Mouse (Mus musculus): ENCODE measurements around the gene Utp11. TPM values are rescaled to one million over a fixed set of nuclear protein-coding genes. Genes with fewer than 3 reads are reported as not detected.
"Not testable (repeated sequence)": the region's sequence is repeated elsewhere in the genome, so short reads cannot be mapped to it uniquely, and the experiment has no call there.

Gene Utp11
- polyA plus RNA-seq, 1 experiment from 2014 or later = 56.7 TPM

DNA sequence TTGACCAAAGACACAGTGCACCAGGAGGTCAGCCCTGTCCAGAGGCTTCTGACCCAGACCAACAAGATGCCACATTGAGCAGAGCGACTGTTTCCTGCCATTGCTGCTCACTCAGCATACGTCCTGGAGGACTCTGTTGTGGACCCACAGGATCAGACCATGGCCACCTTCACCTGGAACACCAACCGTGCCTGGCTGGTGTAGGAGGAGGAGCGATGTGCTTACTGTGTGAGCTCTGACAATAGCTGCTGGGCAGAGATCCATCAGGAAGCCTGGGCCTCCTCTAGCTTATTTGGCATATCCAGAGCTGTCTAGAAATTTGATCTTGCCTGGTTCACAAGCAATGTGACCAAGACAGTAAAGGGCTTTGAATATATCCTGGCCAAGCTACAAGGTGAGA, 25.7 kb upstream of the Utp11 start:
- H3K4me1 ChIP-seq (ENCODE audit: control insufficient read depth, insufficient read depth, low read length) = peaks cover 5% of the 10 kb centered on the region; the same call in 1 of the 2 replicates
- no peak overlapping the region for H3K9ac ChIP-seq (ENCODE audit: low read length)
- WGBS = 91% methylated on average over 4 of the region's 4 CpGs
- peaks cover 20% of the 10 kb centered on the region for H3K36me3 ChIP-seq (ENCODE audit: control insufficient read depth, insufficient read depth, low read length)
- no peaks in the 10 kb centered on the region for H3K27me3 ChIP-seq (ENCODE audit: control insufficient read depth, insufficient read depth, low read length)
- H3K9me3 ChIP-seq (ENCODE audit: control insufficient read depth, low read length) = no peaks in the 10 kb centered on the region
- ATAC-seq (ENCODE audit: insufficient read depth, low FRiP score, low TSS enrichment) = no peak
- H3K4me3 ChIP-seq (ENCODE audit: low read depth, low read length) = no peak overlapping the region
- H3K27ac ChIP-seq (ENCODE audit: low read depth, low read length) = no peak overlapping the region
- H3K4me2 ChIP-seq (ENCODE audit: low read depth) = no peak overlapping the region
- no peak for DNase-seq (ENCODE audit: low spot score)

DNA sequence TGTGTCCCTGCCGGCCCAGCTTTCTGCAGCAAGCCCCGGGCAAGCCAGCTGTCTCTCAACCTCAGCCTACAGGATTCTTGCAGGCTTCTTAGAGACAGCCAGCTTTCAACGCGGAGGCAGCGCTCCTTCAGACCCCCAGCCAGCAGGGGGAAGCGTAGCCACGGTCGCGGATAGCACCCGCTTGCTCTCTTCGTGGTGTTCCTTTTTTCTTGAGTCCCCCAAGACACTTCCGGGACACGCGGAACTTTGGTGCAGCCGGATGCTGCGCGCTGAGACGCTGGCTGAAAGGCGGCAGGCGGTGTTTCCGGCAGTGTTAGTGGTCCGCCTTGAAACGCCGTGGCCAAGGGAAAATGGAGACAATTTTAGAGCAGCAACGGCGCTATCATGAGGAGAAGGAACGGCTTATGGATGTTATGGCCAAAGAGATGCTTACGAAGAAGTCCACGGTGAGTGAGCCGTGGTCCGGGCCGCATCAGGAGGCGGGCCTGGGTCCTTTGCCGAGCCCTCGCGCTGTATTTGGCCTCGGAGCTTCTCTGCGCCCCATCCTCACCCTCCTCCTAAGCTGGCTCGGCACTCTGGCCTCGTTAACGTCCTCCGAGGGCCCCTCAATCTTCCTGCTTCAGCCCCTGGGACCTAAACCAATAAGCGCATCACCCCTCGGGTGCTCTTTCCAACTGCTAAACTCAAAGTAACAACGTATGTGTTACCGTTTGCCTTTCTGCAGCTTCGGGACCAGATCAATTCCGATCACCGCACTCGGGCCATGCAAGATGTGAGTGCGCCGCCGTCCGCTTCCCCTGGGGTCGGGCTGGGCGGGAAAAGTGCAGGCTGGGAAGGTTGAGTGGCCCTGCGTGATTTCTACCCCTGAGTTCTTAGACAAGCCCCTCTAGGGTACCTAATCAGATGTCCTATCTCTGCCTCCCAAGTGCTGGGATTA, 21.4 kb upstream of the Utp11 start, which contains the start of gene Sf3a3:
Gene Sf3a3 (plus strand): TSS at position 232 of the 937 bp plus-strand sequence.
- H3K4me1 ChIP-seq (ENCODE audit: control insufficient read depth, insufficient read depth, low read length) = peaks cover 10% of the 10 kb centered on the region; the same call in 1 of the 2 replicates
- ATAC-seq (ENCODE audit: insufficient read depth, low FRiP score, low TSS enrichment) (peak; percentile 86), DNase-seq (ENCODE audit: low spot score) (peak; percentile 96)
- peak within 1 kb of the TSS; percentile 97 for H3K4me3 ChIP-seq (ENCODE audit: low read depth, low read length)
- H3K4me2 ChIP-seq (ENCODE audit: low read depth) = peak within 1 kb of the TSS; percentile 76
- WGBS = under 1% methylated on average over 57 of the region's 57 CpGs
- no peaks in the 10 kb centered on the region for H3K27me3 ChIP-seq (ENCODE audit: control insufficient read depth, insufficient read depth, low read length)
- H3K36me3 ChIP-seq (ENCODE audit: control insufficient read depth, insufficient read depth, low read length) = peaks cover 7% of the 10 kb centered on the region
- H3K9me3 ChIP-seq (ENCODE audit: control insufficient read depth, low read length) = no peaks in the 10 kb centered on the region
- H3K9ac ChIP-seq (ENCODE audit: low read length) = peak within 1 kb of the TSS; percentile 89
- 0 out of 2 replicates have a peak within 1 kb of the TSS, but pooled peaks have one; percentile 29 for H3K27ac ChIP-seq (ENCODE audit: low read depth, low read length)

DNA sequence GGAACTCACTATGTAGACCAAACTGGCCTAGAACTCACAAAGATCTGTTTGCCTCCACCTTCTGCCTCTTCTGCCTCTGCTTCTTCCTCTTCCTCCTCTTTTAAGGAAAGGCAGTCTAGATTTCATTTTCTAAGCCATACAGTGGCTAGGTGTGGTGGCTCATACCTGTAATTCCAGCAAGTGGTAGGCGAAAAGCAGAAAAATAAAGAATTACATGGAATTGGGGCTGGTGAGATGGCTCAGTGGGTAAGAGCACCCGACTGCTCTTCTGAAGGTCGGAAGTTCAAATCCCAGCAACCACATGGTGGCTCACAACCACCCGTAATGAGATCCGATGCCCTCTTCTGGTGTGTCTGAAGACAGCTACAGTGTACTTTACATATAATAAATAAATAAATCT, 20.4 kb upstream of the Utp11 start:
- not testable (repeated sequence) for H3K9me3 ChIP-seq (ENCODE audit: control insufficient read depth, low read length); H3K27ac ChIP-seq (ENCODE audit: low read depth, low read length); ATAC-seq (ENCODE audit: insufficient read depth, low FRiP score, low TSS enrichment); H3K27me3 ChIP-seq (ENCODE audit: control insufficient read depth, insufficient read depth, low read length); H3K36me3 ChIP-seq (ENCODE audit: control insufficient read depth, insufficient read depth, low read length); H3K4me3 ChIP-seq (ENCODE audit: low read depth, low read length); H3K4me2 ChIP-seq (ENCODE audit: low read depth); DNase-seq (ENCODE audit: low spot score); H3K9ac ChIP-seq (ENCODE audit: low read length)
- WGBS = 81% methylated on average over 4 of the region's 5 CpGs
- peaks cover 17% of the 10 kb centered on the region; the same call in 1 of the 2 replicates for H3K4me1 ChIP-seq (ENCODE audit: control insufficient read depth, insufficient read depth, low read length)

DNA sequence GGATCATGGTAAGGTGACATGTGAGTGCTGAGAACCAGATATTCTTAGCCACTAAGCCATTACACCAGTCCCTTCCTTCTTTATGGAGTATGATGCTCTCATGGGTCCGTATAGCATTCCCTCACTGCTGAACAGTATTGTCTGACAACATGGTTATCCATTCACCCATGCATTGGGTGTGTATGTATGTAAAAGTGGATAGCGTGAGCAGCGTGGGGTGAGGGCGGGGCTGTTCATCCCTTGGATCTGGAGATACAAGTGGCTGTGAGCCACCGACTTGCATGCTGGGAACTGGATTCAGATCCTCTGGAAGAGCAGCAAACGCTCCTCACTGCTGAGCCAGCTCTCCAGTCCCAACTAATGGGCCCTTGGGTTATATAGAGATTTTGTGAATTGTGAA, 19.2 kb upstream of the Utp11 start:
- Histone ChIP-seq H3K27ac (ENCODE audit: low read depth, low read length) (no peak overlapping the region), H3K27me3 (ENCODE audit: control insufficient read depth, insufficient read depth, low read length) (peaks cover 7% of the 10 kb centered on the region; the same call in 1 of the 2 replicates), H3K4me3 (ENCODE audit: low read depth, low read length) (no peak overlapping the region), H3K4me2 (ENCODE audit: low read depth) (no peak overlapping the region), H3K9me3 (ENCODE audit: control insufficient read depth, low read length) (no peaks in the 10 kb centered on the region), H3K9ac (ENCODE audit: low read length) (no peak overlapping the region), H3K36me3 (ENCODE audit: control insufficient read depth, insufficient read depth, low read length) (no peaks in the 10 kb centered on the region), H3K4me1 (ENCODE audit: control insufficient read depth, insufficient read depth, low read length) (peaks cover 20% of the 10 kb centered on the region; the same call in 1 of the 2 replicates)
- no peak for DNase-seq (ENCODE audit: low spot score)
- no peak for ATAC-seq (ENCODE audit: insufficient read depth, low FRiP score, low TSS enrichment)
- 83% methylated on average over 6 of the region's 6 CpGs for WGBS

DNA sequence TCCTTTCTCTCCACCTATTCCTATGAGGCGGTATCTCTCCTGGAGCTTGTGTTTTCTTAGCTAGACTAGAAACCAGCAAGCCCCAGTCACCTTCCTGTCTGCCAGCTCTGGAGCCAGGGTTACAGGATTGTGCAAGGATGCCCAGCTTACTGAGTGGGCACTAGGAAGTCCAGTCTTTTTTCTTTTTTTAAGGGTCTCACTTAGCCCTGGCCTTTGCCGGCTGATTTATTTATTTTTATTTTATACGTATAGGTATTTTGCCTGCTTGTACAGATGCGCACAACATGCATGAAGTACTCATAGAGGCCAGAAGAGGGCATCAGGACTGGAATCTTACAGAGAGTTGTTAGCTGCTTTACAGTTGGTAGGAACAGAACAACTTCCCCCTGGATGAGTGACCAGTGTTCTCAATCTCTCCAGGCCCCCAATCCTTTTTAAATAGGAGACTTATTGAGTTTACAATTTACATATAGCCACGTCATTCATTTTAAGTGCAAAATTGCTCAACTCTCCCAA, 17.4 kb upstream of the Utp11 start:
- Histone ChIP-seq H3K4me1 (ENCODE audit: control insufficient read depth, insufficient read depth, low read length) (peaks cover 20% of the 10 kb centered on the region; the same call in 1 of the 2 replicates), H3K9ac (ENCODE audit: low read length) (no peak overlapping the region), H3K27me3 (ENCODE audit: control insufficient read depth, insufficient read depth, low read length) (peaks cover 7% of the 10 kb centered on the region; the same call in 1 of the 2 replicates), H3K36me3 (ENCODE audit: control insufficient read depth, insufficient read depth, low read length) (no peaks in the 10 kb centered on the region), H3K4me2 (ENCODE audit: low read depth) (no peak overlapping the region), H3K9me3 (ENCODE audit: control insufficient read depth, low read length) (no peaks in the 10 kb centered on the region), H3K4me3 (ENCODE audit: low read depth, low read length) (no peak overlapping the region), H3K27ac (ENCODE audit: low read depth, low read length) (no peak overlapping the region)
- ATAC-seq (ENCODE audit: insufficient read depth, low FRiP score, low TSS enrichment) = no peak
- WGBS = 16% methylated on average over 5 of the region's 5 CpGs
- peak; percentile 43 for DNase-seq (ENCODE audit: low spot score)

DNA sequence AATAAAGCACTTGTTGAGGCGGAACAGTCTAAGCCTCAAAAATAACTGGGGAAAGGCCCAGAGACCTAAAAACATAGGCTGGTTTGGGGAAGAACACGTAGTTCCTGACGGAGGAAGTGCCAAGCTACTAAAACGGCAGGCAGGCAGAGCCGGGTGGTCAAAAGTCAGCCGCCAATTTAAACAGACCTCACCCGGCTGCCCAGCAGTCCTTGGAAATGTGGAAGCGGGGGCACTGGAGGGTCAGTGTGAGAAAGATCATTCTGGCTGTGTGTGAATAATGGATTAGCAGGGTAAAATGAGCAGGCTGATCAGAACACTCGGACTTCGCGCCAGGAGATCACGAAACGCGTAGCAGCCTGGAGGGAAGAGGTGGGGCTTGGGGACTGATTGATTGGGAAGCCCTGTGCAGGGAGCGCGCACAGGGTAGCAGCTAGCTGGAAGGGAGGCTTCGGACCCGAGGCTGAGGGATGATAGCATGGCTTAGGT, 16.6 kb upstream of the Utp11 start:
- H3K4me3 ChIP-seq (ENCODE audit: low read depth, low read length) = peak overlapping the region; percentile 16; the same call in 1 of the 2 replicates
- no peaks in the 10 kb centered on the region for H3K9me3 ChIP-seq (ENCODE audit: control insufficient read depth, low read length)
- ATAC-seq (ENCODE audit: insufficient read depth, low FRiP score, low TSS enrichment) (no peak), DNase-seq (ENCODE audit: low spot score) (peak; percentile 49)
- 4% methylated on average over 18 of the region's 18 CpGs for WGBS
- peaks cover 7% of the 10 kb centered on the region; the same call in 1 of the 2 replicates for H3K27me3 ChIP-seq (ENCODE audit: control insufficient read depth, insufficient read depth, low read length)
- peak overlapping the region; percentile 37 for H3K4me2 ChIP-seq (ENCODE audit: low read depth)
- no peaks in the 10 kb centered on the region for H3K36me3 ChIP-seq (ENCODE audit: control insufficient read depth, insufficient read depth, low read length)
- 0 out of 2 replicates have a peak overlapping the region, but pooled peaks have one; percentile 23 for H3K27ac ChIP-seq (ENCODE audit: low read depth, low read length)
- H3K9ac ChIP-seq (ENCODE audit: low read length) = no peak overlapping the region
- peaks cover 16% of the 10 kb centered on the region for H3K4me1 ChIP-seq (ENCODE audit: control insufficient read depth, insufficient read depth, low read length)

DNA sequence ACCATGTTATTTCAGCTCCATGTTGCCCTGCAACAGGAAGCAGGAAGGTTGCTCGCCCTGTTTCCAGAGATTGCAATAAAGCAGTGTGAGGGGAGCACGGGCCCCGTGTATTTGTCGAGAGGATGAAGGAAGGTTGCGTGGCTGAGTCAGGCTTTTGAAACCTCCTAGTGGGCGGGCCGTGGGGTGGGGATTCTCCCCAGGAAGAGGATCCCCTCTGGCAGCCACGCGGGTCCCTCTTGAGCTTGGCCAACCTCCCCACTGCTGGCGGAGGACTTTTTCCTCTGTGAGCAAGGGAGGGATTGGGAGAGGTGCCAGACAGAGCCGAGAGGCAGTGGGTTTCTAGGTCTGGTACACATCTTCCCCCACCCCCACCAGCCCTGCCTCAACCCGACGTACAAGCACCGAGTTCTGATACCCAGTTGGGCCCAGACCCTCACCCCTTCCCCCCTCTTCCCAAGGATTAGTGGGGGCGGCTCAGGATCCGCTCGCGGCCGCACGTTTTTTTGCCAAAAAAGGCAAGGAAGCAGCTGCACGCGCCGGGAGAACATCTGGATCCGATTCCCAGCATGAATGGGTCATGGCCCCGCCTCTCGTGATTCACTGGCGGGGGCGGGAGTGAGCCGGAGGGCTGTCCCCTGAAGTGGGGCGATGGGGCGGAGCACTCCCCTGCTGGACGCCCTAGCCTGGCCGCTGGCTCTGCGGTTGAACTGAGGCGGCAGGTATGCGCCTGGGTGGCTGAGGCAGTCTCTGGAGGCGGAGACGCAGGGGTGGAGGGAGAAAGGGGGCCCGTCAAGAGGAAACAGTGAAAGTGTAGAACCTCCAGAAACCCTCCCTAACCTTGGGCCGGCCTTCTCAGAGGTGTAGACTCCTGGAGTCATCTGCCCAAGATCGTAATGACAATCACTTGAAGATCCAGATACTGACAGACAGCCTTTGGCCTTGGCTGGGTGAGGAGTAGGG, 15.4 kb upstream of the Utp11 start:
- Histone ChIP-seq H3K4me2 (ENCODE audit: low read depth) (peak overlapping the region; percentile 41), H3K9ac (ENCODE audit: low read length) (no peak overlapping the region), H3K27ac (ENCODE audit: low read depth, low read length) (peak overlapping the region; percentile 71), H3K36me3 (ENCODE audit: control insufficient read depth, insufficient read depth, low read length) (no peaks in the 10 kb centered on the region), H3K4me3 (ENCODE audit: low read depth, low read length) (peak overlapping the region; percentile 23), H3K9me3 (ENCODE audit: control insufficient read depth, low read length) (no peaks in the 10 kb centered on the region), H3K4me1 (ENCODE audit: control insufficient read depth, insufficient read depth, low read length) (peaks cover 26% of the 10 kb centered on the region), H3K27me3 (ENCODE audit: control insufficient read depth, insufficient read depth, low read length) (peaks cover 7% of the 10 kb centered on the region; the same call in 1 of the 2 replicates)
- DNase-seq (ENCODE audit: low spot score) (peak; percentile 85), ATAC-seq (ENCODE audit: insufficient read depth, low FRiP score, low TSS enrichment) (no peak)
- 2% methylated on average over 41 of the region's 41 CpGs for WGBS

DNA sequence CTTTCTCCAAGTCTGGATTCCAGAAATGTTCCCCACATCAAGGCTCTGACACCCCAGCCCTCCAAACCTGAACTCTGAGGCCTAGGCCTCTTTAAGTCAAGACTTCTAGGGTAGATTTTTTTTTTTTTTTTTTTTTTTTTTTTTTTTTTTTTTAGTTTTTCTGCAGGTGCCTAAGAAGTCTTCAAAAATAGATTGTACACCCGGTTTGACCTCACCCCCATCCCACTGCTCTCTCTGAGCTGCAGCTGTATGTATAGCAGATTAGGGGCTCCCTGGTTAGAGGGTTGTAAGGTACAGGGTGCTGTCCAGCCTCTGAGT, 14.8 kb upstream of the Utp11 start:
- not testable (repeated sequence) for H3K4me3 ChIP-seq (ENCODE audit: low read depth, low read length); DNase-seq (ENCODE audit: low spot score); H3K9ac ChIP-seq (ENCODE audit: low read length); H3K9me3 ChIP-seq (ENCODE audit: control insufficient read depth, low read length); H3K27ac ChIP-seq (ENCODE audit: low read depth, low read length); H3K27me3 ChIP-seq (ENCODE audit: control insufficient read depth, insufficient read depth, low read length); H3K4me2 ChIP-seq (ENCODE audit: low read depth); H3K36me3 ChIP-seq (ENCODE audit: control insufficient read depth, insufficient read depth, low read length); ATAC-seq (ENCODE audit: insufficient read depth, low FRiP score, low TSS enrichment)
- 11% methylated on average over 1 of the region's 1 CpGs for WGBS
- peaks cover 26% of the 10 kb centered on the region for H3K4me1 ChIP-seq (ENCODE audit: control insufficient read depth, insufficient read depth, low read length)
